Mouse (Mus musculus) forebrain, embryonic 15.5 days (tissue): ENCODE measurements around the gene Paqr8. TPM values are rescaled to one million over a fixed set of nuclear protein-coding genes. Genes with fewer than 3 reads are reported as not detected.

Source experiments
- ATAC-seq: fragments of 200-750 bp; cut with Nextera tagmentation; replicated peaks from 2 replicates; pipeline ENCODE4 v1.8.0; 2017; ENCODE audit warnings: mild to moderate bottlenecking, moderate TSS enrichment, moderate library complexity
- H3K27ac ChIP-seq: fragments of 300-500 bp; sonication (generic); replicated peaks from 2 replicates; pipeline ENCODE4 v1.5.1; 2015; ENCODE audit warnings: mild to moderate bottlenecking, inconsistent platforms
- H3K27me3 ChIP-seq: fragments of 300-500 bp; sonication (generic); 2 replicates; pipeline ENCODE4 v1.6.1; 2015; ENCODE audit warnings: inconsistent platforms
- H3K36me3 ChIP-seq: fragments of 300-500 bp; sonication (generic); 2 replicates; pipeline ENCODE4 v1.6.1; 2015; ENCODE audit warnings: mild to moderate bottlenecking, inconsistent platforms
- H3K4me1 ChIP-seq: fragments of 300-500 bp; sonication (generic); 2 replicates; pipeline ENCODE4 v1.6.1; 2015; ENCODE audit warnings: inconsistent platforms
- H3K4me2 ChIP-seq: fragments of 300-500 bp; sonication (generic); replicated peaks from 2 replicates; pipeline ENCODE4 v1.6.1; 2015; ENCODE audit warnings: mild to moderate bottlenecking, inconsistent platforms
- H3K4me3 ChIP-seq: fragments of 300-500 bp; sonication (generic); 2 replicates; pipeline ENCODE4 v1.5.1; 2015; ENCODE audit warnings: mild to moderate bottlenecking, inconsistent platforms
- H3K9ac ChIP-seq: fragments of 300-500 bp; sonication (generic); replicated peaks from 2 replicates; pipeline ENCODE4 v1.6.1; 2015; ENCODE audit warnings: mild to moderate bottlenecking, inconsistent platforms
- H3K9me3 ChIP-seq: fragments of 300-500 bp; sonication (generic); 2 replicates; pipeline ENCODE4 v1.6.1; 2016; ENCODE audit warnings: inconsistent platforms
- WGBS: fragments of 180-500 bp; shearing (Covaris S2); methylation state at CpG from one replicate; pipeline ENCODE4 v1.1.7; 2015; ENCODE audit warnings: mixed read lengths; 5-methylcytosine and 5-hydroxymethylcytosine counted together
- polyA plus RNA-seq: library from polyadenylated mRNA; unstranded; fragments of >200 nt; fragmentation: Nextera tagmentation; extraction: Ambion mirVana; gene quantifications from 2 replicates; pipeline ENCODE4 v1.2.1, GENCODE M21; 2015

Paqr8 gene
- 22.5 and 23.1 TPM in 2 replicates for polyA plus RNA-seq

- Histone ChIP-seq H3K4me2 (peak within 1 kb of the TSS; percentile 75), H3K27ac (peak within 1 kb of the TSS; percentile 88), H3K27me3 (no peaks in the 10 kb centered on the region), H3K4me1 (peaks cover 19% of the 10 kb centered on the region), H3K36me3 (no peaks in the 10 kb centered on the region), H3K9me3 (no peaks in the 10 kb centered on the region), H3K4me3 (peak within 1 kb of the TSS; percentile 64), H3K9ac (peak within 1 kb of the TSS; percentile 71)
- under 1% methylated on average over 37 of the region's 37 CpGs for WGBS
- ATAC-seq = peak; percentile 97
These were observed at the start of gene Paqr8 for GRCm38 (mm10) chr1:20890404-20890921. Gene Paqr8, plus strand, starts transcription at chr1:20890606.

DNA sequence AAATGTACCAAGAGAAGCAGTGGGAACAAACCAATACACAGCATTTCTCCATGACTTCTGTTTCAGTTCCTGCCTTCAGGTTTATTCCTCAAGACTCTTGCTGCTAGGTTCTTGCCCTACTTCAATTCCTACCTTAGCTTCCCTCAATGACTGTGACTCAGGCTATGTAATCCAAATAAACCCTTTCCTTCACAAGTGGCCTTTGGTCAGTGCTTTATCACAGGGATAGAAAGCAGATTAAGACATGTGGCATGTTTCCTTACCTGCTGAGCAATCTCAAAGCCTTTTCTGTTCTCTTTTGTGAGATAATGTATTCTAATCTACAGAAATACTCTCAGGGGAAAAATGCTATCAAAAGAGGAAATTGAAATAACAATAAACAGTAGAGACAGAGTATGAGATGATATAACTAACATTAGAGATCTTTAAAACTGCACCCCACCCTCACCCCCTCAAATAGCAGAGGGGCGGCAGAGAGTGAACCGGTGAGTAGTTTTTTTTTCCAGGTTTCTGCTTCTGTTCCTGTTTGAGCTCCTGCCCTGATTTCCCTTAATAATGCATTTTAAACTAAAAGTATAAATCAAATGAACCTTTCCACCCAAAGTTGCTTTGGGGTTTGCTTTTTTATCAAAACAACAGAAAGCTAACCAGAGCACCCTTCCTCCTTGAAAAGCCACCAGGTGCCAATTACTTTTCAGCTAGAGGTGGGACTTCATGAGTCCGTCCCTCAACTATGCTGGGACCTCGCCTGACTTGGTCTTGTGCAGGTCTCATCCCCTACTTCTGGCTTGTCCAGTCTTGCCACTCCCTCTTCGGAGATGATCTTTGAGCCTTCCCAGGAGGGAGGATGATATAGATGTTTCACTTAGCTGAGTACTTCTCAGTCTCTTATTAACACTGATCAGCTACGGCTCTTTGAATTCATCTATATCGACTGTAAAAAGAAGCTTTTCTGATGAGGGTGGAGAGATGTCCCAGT is 33.2 kb upstream of the Paqr8 start:
- H3K4me1 ChIP-seq = no peaks in the 10 kb centered on the region
- ATAC-seq = no peak
- no peak overlapping the region for H3K4me3 ChIP-seq
- no peak overlapping the region for H3K4me2 ChIP-seq
- H3K27ac ChIP-seq = no peak overlapping the region
- no peak overlapping the region for H3K9ac ChIP-seq
- H3K9me3 ChIP-seq = no peaks in the 10 kb centered on the region
- WGBS = 84% methylated on average over 7 of the region's 7 CpGs
- no peaks in the 10 kb centered on the region for H3K36me3 ChIP-seq
- H3K27me3 ChIP-seq = no peaks in the 10 kb centered on the region

DNA sequence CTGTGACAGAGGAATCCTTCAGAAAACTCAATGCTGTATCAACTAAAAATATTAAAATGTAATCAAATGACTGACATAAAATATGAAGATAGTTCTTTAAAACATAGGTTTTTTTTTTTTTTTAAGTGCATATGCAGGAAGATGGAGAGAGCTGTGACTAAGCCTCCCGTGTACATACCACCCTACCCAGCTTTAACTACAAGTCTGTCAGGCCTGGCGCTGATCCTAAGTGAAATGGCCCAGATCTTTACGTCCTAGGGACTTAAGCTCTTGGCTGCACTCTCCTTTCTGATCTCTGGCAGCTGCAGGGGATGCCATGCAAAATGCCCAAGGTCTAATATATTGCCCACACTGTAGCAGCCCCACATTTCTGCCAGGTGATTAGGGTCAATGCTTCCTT is 29.6 kb upstream of the Paqr8 start:
- no peaks in the 10 kb centered on the region for H3K36me3 ChIP-seq
- 67% methylated on average over 3 of the region's 3 CpGs for WGBS
- no peaks in the 10 kb centered on the region for H3K27me3 ChIP-seq
- H3K9ac ChIP-seq = no peak overlapping the region
- H3K4me2 ChIP-seq = no peak overlapping the region
- H3K4me1 ChIP-seq = no peaks in the 10 kb centered on the region
- no peaks in the 10 kb centered on the region for H3K9me3 ChIP-seq
- no peak overlapping the region for H3K4me3 ChIP-seq
- no peak overlapping the region for H3K27ac ChIP-seq
- no peak for ATAC-seq

DNA sequence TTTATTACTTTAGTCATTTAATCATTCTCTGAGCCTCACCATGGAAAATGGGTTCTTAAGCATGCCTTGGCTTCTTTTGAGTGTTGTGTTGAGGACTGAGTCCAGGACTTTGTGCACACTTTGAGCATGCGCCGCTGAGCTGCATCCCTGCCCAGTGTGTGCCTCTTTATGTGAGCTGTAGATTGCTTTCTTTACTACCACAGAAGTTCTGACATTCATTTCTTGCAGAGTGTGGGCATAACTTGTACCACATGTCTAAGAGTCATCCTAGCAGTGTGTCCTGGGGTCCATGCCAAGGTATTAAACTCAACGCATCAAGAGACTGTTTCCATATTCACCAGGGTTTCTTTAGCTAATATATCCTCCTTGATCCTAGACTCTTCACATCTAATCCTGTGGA is 28.5 kb upstream of the Paqr8 start:
- no peaks in the 10 kb centered on the region for H3K9me3 ChIP-seq
- H3K9ac ChIP-seq = no peak overlapping the region
- WGBS = 88% methylated on average over 3 of the region's 3 CpGs
- H3K36me3 ChIP-seq = no peaks in the 10 kb centered on the region
- no peaks in the 10 kb centered on the region for H3K27me3 ChIP-seq
- no peak overlapping the region for H3K27ac ChIP-seq
- no peaks in the 10 kb centered on the region; the same call in 1 of the 2 replicates for H3K4me1 ChIP-seq
- no peak overlapping the region for H3K4me3 ChIP-seq
- no peak overlapping the region for H3K4me2 ChIP-seq
- no peak for ATAC-seq

DNA sequence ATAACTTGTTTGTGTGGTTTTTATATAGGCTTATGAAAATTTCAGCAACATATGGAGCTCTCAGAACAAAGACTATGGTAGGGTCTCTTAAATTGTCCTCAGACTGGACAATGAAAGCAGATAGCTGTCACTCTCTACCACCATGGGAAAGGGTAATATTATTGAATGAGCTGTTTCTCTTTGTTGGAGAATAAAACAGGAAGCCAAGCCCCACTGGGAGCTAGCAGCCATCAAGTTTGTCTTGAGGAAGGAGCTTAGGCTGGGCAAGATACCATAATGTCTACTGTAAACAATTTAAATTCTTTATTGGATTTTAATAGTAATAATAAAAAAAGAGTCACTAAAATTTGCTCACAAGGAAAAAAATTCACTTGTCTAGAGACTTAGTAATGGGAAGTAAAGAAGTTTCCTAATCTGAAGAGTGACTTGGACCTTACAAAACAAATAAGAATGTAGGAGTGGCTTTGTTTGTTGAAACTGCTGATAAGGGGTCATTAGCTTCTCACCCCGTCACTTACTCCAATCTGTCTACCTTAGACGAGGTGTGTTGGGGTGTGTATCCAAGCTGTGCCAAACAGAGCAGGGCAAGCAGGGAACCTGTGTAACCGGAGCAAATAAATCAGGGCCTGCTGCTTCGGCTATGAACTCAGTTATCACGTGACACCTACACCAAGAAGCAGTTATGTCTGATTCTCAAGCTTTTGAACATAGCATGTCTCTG is 26.8 kb upstream of the Paqr8 start:
- Histone ChIP-seq H3K27ac (no peak overlapping the region), H3K4me3 (no peak overlapping the region), H3K4me1 (peaks cover 14% of the 10 kb centered on the region), H3K9ac (no peak overlapping the region), H3K36me3 (no peaks in the 10 kb centered on the region), H3K4me2 (no peak overlapping the region), H3K27me3 (no peaks in the 10 kb centered on the region), H3K9me3 (no peaks in the 10 kb centered on the region)
- no peak for ATAC-seq
- 77% methylated on average over 5 of the region's 5 CpGs for WGBS

- H3K9ac ChIP-seq = no peak overlapping the region
- H3K27ac ChIP-seq = peak overlapping the region; percentile 24
- H3K27me3 ChIP-seq = no peaks in the 10 kb centered on the region
- 8% methylated on average over 8 of the region's 8 CpGs for whole genome bisulfite sequencing
- peak; percentile 81 for ATAC-seq
- H3K4me2 ChIP-seq = no peak overlapping the region
- H3K9me3 ChIP-seq = no peaks in the 10 kb centered on the region
- no peak overlapping the region for H3K4me3 ChIP-seq
- peaks cover 14% of the 10 kb centered on the region for H3K4me1 ChIP-seq
- no peaks in the 10 kb centered on the region for H3K36me3 ChIP-seq
These were observed 23.0 kb upstream of the Paqr8 start for GRCm38 (mm10) chr1:20867241-20867902.

GRCm38 (mm10) chr1:20868036-20868435 is 22.4 kb upstream of the Paqr8 start:
- ATAC-seq = peak; percentile 30
- Histone ChIP-seq H3K36me3 (no peaks in the 10 kb centered on the region), H3K4me1 (peaks cover 14% of the 10 kb centered on the region), H3K9me3 (no peaks in the 10 kb centered on the region), H3K9ac (no peak overlapping the region), H3K27ac (peak overlapping the region; percentile 24; the same call in 1 of the 2 replicates), H3K4me2 (no peak overlapping the region), H3K27me3 (no peaks in the 10 kb centered on the region), H3K4me3 (no peak overlapping the region)
- WGBS = 20% methylated on average over 9 of the region's 9 CpGs

GRCm38 (mm10) chr1:20870887-20871286 is 19.5 kb upstream of the Paqr8 start:
- Histone ChIP-seq H3K27me3 (no peaks in the 10 kb centered on the region), H3K4me3 (no peak overlapping the region), H3K4me1 (peaks cover 14% of the 10 kb centered on the region), H3K4me2 (no peak overlapping the region), H3K9ac (no peak overlapping the region), H3K9me3 (no peaks in the 10 kb centered on the region), H3K27ac (no peak overlapping the region), H3K36me3 (no peaks in the 10 kb centered on the region)
- no peak for ATAC-seq
- WGBS = 90% methylated on average over 2 of the region's 2 CpGs

- 86% methylated on average over 5 of the region's 5 CpGs for WGBS
- Histone ChIP-seq H3K36me3 (no peaks in the 10 kb centered on the region), H3K9ac (no peak overlapping the region), H3K4me3 (no peak overlapping the region), H3K27ac (no peak overlapping the region), H3K4me1 (peaks cover 8% of the 10 kb centered on the region), H3K4me2 (no peak overlapping the region), H3K9me3 (no peaks in the 10 kb centered on the region), H3K27me3 (no peaks in the 10 kb centered on the region)
- no peak for ATAC-seq
These were observed 17.9 kb upstream of the Paqr8 start for GRCm38 (mm10) chr1:20872496-20872895.

GRCm38 (mm10) chr1:20874061-20874460 is 16.3 kb upstream of the Paqr8 start:
- 92% methylated on average over 6 of the region's 6 CpGs for WGBS
- Histone ChIP-seq H3K4me2 (no peak overlapping the region), H3K9ac (no peak overlapping the region), H3K9me3 (no peaks in the 10 kb centered on the region), H3K27me3 (no peaks in the 10 kb centered on the region), H3K4me1 (no peaks in the 10 kb centered on the region), H3K36me3 (no peaks in the 10 kb centered on the region), H3K4me3 (no peak overlapping the region), H3K27ac (no peak overlapping the region)
- no peak for ATAC-seq

GRCm38 (mm10) chr1:20877355-20877754 is 13.1 kb upstream of the Paqr8 start:
- no peaks in the 10 kb centered on the region for H3K36me3 ChIP-seq
- no peaks in the 10 kb centered on the region for H3K4me1 ChIP-seq
- H3K27ac ChIP-seq = no peak overlapping the region
- no peak overlapping the region for H3K4me3 ChIP-seq
- no peak overlapping the region for H3K4me2 ChIP-seq
- ATAC-seq = no peak
- no peaks in the 10 kb centered on the region for H3K9me3 ChIP-seq
- H3K27me3 ChIP-seq = no peaks in the 10 kb centered on the region
- no peak overlapping the region for H3K9ac ChIP-seq

GRCm38 (mm10) chr1:20879361-20879760 is 11.0 kb upstream of the Paqr8 start:
- no peak overlapping the region for H3K4me2 ChIP-seq
- ATAC-seq = no peak

More at GRCm38 (mm10) chr1:20879361-20879760, 11.0 kb upstream of the Paqr8 start:
- H3K9ac ChIP-seq = no peak overlapping the region
- no peaks in the 10 kb centered on the region for H3K4me1 ChIP-seq
- H3K9me3 ChIP-seq = no peaks in the 10 kb centered on the region
- no peak overlapping the region for H3K4me3 ChIP-seq
- H3K27ac ChIP-seq = no peak overlapping the region
- no peaks in the 10 kb centered on the region for H3K27me3 ChIP-seq
- 88% methylated on average over 4 of the region's 4 CpGs for WGBS
- H3K36me3 ChIP-seq = no peaks in the 10 kb centered on the region
